Mouse (Mus musculus) Patski (cell line): ENCODE results near the gene Gm20738. TPM values are rescaled to one million over a fixed set of nuclear protein-coding genes. Genes with fewer than 3 reads are reported as not detected.
"Not testable (repeated sequence)": the region's sequence is repeated elsewhere in the genome, so short reads cannot be mapped to it uniquely, and the experiment has no call there.

Experiments used
- ATAC-seq: fragments of 100-300 bp; one replicate; pipeline ENCODE4 v1.8.0; 2021
- CTCF ChIA-PET: fragments of 350-600 bp; sonication (Branson Sonifier 250); formaldehyde crosslinking; loops from one replicate; lab custom pipeline; 2022; ENCODE audit warnings: inconsistent platforms; lab: Charles Lee
- POLR2A ChIA-PET: fragments of 350-600 bp; sonication (Branson Sonifier 250); formaldehyde crosslinking; loops from one replicate; lab custom pipeline; 2022; ENCODE audit warnings: antibody characterized with exemption, inconsistent platforms; lab: Charles Lee
- DNase-seq: peaks from one replicate; pipeline ENCODE4 v3.0.0-alpha.2; 2011; ENCODE audit warnings: low read depth, low spot score
- H3K27me3 ChIP-seq: fragments of 371-371 bp; one replicate; pipeline ENCODE4 v1.5.1; 2021
- in situ Hi-C: fragments of 300-500 bp; cut with MboI; formaldehyde crosslinking; loops from 3 replicates; pipeline ENCODE4 v1.11.1; 2018; ENCODE audit warnings: low pct_unique_long_range_greater_than_20kb, mixed read lengths
- polyA plus RNA-seq: library from polyadenylated mRNA; unstranded; gene quantifications from one replicate; pipeline ENCODE4 v1.2.3, GENCODE M21; 2021

The Gm20738 gene
- not detected for polyA plus RNA-seq

GRCm38 (mm10) chrY:37957511-37957910 lies at the start of gene Gm20738:
Gm20738 (plus strand) TSS chrY:37957811.
- H3K27me3 ChIP-seq, CTCF ChIA-PET, POLR2A ChIA-PET, DNase-seq, ATAC-seq, in situ Hi-C loops: not testable (repeated sequence)
